Mouse (Mus musculus) hindbrain, embryonic 13.5 days (tissue): ENCODE results near the gene Ap3b1. TPM values are rescaled to one million over a fixed set of nuclear protein-coding genes. Genes with fewer than 3 reads are reported as not detected.
"Not testable (repeated sequence)": the region's sequence is repeated elsewhere in the genome, so short reads cannot be mapped to it uniquely, and the experiment has no call there.

Experiments used
- ATAC-seq: fragments of 200-750 bp; cut with Nextera tagmentation; 2 replicates; pipeline ENCODE4 v1.8.0; 2017; ENCODE audit warnings: moderate TSS enrichment; ENCODE audit not compliant: low FRiP score
- H3K27ac ChIP-seq: fragments of 300-500 bp; sonication (generic); 2 replicates; pipeline ENCODE4 v1.5.1; 2015; ENCODE audit warnings: inconsistent platforms, mild to moderate bottlenecking, moderate library complexity
- H3K27me3 ChIP-seq: fragments of 300-500 bp; sonication (generic); 2 replicates; pipeline ENCODE4 v1.6.1; 2015; ENCODE audit warnings: mild to moderate bottlenecking, inconsistent platforms
- H3K36me3 ChIP-seq: fragments of 300-500 bp; sonication (generic); 2 replicates; pipeline ENCODE4 v1.6.1; 2015; ENCODE audit warnings: mild to moderate bottlenecking, inconsistent platforms
- H3K4me1 ChIP-seq: fragments of 300-500 bp; sonication (generic); replicated peaks from 2 replicates; pipeline ENCODE4 v1.6.1; 2015; ENCODE audit warnings: inconsistent platforms
- H3K4me2 ChIP-seq: fragments of 300-500 bp; sonication (generic); 2 replicates; pipeline ENCODE4 v1.6.1; 2015; ENCODE audit warnings: inconsistent platforms, mild to moderate bottlenecking, moderate library complexity
- H3K4me3 ChIP-seq: fragments of 300-500 bp; sonication (generic); 2 replicates; pipeline ENCODE4 v1.5.1; 2015; ENCODE audit warnings: mild to moderate bottlenecking, inconsistent platforms
- H3K9ac ChIP-seq: fragments of 300-500 bp; sonication (generic); 2 replicates; pipeline ENCODE4 v1.6.1; 2015; ENCODE audit warnings: mild to moderate bottlenecking, inconsistent platforms
- H3K9me3 ChIP-seq: fragments of 300-500 bp; sonication (generic); 2 replicates; pipeline ENCODE4 v1.6.1; 2016; ENCODE audit warnings: inconsistent platforms
- WGBS: fragments of 180-500 bp; shearing (Covaris S2); methylation state at CpG from one replicate; pipeline ENCODE4 v1.1.7; 2015; 5-methylcytosine and 5-hydroxymethylcytosine counted together
- polyA plus RNA-seq: library from polyadenylated mRNA; unstranded; fragments of >200 nt; fragmentation: Nextera tagmentation; extraction: Ambion mirVana; gene quantifications from 2 replicates; pipeline ENCODE4 v1.2.1, GENCODE M21; 2015

The Ap3b1 gene
- polyA plus RNA-seq, 1 experiment from 2014 or later, result 31.6 TPM

DNA sequence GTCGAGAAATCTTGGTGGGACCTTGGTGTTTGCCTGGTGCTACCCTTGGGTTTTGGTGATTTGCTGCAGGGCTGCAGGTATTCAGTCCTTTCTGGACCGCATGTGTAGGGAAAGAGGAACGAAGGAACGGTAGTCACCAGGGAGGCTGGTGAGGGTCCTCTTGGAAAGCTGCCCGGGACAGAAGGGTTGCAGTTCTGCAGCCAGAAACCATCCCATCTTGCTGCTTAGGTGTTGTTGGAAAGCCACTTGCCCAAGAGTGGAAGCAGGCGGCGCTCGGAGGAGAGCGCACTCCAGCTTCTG is 709 bp upstream of the Ap3b1 start:
- ATAC-seq, result peak; percentile 53; the same call in 1 of the 2 replicates
- no peaks in the 10 kb centered on the region for H3K27me3 ChIP-seq
- peak overlapping the region; percentile 88 for H3K27ac ChIP-seq
- WGBS, result 2% methylated on average over 9 of the region's 9 CpGs
- H3K9me3 ChIP-seq, result no peaks in the 10 kb centered on the region
- H3K9ac ChIP-seq, result peak overlapping the region; percentile 87
- H3K4me2 ChIP-seq, result peak overlapping the region; percentile 91
- no peaks in the 10 kb centered on the region for H3K36me3 ChIP-seq
- peaks cover 19% of the 10 kb centered on the region for H3K4me1 ChIP-seq
- peak overlapping the region; percentile 85 for H3K4me3 ChIP-seq

DNA sequence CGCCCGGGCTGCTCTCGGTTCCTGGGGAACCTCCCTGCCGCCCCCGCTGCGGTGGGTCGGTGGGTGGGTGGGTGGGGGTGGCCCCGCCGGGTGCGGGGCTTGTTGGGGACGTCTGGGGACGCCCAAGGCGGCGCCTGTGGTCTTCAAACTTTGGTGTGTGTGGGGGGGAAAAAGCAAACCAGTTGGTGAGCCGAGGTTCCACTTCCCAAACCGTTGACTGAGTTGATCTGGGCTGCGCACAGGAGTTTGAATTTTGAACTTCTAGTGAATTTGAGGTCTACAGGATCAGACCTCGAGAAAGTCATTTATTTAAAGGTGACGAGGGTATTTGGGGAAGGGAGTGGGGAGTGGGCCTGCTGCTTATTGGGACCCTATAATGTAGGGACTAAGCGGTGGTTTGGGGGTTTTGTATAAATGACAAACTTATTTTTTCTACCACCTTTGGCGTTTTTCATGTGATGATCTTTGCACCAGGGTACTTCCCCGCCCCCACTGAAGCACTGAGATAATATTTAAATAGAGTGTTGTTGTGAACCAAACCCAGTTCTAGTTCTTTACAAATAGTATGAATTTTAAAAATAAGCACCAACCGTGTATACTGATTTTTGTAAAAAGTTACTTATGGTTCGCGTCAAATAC is 641 bp downstream of the Ap3b1 start:
- H3K27me3 ChIP-seq, result no peaks in the 10 kb centered on the region
- peak; percentile 47; the same call in 1 of the 2 replicates for ATAC-seq
- peaks cover 19% of the 10 kb centered on the region for H3K4me1 ChIP-seq
- H3K9ac ChIP-seq, result peak overlapping the region; percentile 87
- no peaks in the 10 kb centered on the region for H3K9me3 ChIP-seq
- H3K36me3 ChIP-seq, result no peaks in the 10 kb centered on the region
- 17% methylated on average over 25 of the region's 25 CpGs for WGBS
- peak overlapping the region; percentile 85 for H3K4me3 ChIP-seq
- peak overlapping the region; percentile 88 for H3K27ac ChIP-seq
- peak overlapping the region; percentile 91 for H3K4me2 ChIP-seq

DNA sequence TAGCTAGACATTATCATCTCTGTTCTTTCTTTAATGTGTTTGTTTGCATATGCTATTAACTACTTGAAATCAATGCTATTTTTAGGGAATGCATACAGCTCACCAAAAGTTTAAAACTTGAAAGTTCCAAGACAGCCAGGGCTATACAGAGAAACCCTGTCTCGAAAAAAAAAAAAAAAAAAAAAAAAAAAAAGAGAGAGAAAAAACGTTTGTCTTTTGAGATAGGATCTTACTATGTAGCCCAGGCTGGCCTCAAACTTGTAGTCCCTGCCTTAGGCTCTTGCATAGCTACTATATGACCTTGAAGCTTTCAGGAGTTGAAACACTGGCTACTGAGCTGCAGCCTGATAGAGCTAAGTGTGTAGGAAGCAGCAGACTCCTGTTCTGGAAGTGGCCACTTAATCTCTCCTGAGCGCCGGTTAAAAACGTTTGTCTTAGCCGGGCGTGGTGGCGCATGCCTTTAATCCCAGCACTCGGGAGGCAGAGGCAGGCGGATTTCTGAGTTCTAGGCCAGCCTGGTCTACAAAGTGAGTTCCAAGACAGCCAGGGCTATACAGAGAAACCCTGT is 2.3 kb downstream of the Ap3b1 start:
- not testable (repeated sequence) for ATAC-seq, H3K27me3 ChIP-seq, H3K27ac ChIP-seq, H3K4me3 ChIP-seq, H3K4me2 ChIP-seq, H3K9ac ChIP-seq, H3K36me3 ChIP-seq, H3K9me3 ChIP-seq
- 95% methylated on average over 10 of the region's 10 CpGs for WGBS
- peaks cover 19% of the 10 kb centered on the region for H3K4me1 ChIP-seq

DNA sequence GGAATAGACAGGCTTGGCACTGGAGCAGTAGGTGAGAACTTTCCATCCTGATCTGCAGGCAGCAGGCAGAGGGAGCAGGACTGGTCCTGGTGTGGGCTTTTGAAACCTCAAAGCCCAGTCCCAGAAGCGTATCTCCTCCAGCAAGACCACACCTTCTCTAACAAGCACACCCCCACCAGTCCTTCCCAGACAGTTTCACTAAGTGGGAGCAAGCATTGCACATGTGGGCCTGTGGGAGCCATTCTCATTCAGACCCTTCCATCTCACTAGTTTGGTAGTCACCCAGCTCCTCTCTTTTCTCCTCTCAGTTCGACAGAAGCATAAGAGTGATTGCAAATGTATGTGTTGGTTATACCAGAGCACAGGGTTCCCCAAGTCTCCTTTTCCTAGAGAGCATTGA is 5.6 kb downstream of the Ap3b1 start:
- 90% methylated on average over 2 of the region's 2 CpGs for WGBS
- H3K27me3 ChIP-seq, result no peaks in the 10 kb centered on the region
- H3K4me2 ChIP-seq, result no peak overlapping the region
- H3K27ac ChIP-seq, result no peak overlapping the region
- H3K36me3 ChIP-seq, result no peaks in the 10 kb centered on the region
- no peak for ATAC-seq
- no peaks in the 10 kb centered on the region for H3K9me3 ChIP-seq
- H3K4me1 ChIP-seq, result peaks cover 11% of the 10 kb centered on the region
- no peak overlapping the region for H3K4me3 ChIP-seq
- no peak overlapping the region for H3K9ac ChIP-seq

DNA sequence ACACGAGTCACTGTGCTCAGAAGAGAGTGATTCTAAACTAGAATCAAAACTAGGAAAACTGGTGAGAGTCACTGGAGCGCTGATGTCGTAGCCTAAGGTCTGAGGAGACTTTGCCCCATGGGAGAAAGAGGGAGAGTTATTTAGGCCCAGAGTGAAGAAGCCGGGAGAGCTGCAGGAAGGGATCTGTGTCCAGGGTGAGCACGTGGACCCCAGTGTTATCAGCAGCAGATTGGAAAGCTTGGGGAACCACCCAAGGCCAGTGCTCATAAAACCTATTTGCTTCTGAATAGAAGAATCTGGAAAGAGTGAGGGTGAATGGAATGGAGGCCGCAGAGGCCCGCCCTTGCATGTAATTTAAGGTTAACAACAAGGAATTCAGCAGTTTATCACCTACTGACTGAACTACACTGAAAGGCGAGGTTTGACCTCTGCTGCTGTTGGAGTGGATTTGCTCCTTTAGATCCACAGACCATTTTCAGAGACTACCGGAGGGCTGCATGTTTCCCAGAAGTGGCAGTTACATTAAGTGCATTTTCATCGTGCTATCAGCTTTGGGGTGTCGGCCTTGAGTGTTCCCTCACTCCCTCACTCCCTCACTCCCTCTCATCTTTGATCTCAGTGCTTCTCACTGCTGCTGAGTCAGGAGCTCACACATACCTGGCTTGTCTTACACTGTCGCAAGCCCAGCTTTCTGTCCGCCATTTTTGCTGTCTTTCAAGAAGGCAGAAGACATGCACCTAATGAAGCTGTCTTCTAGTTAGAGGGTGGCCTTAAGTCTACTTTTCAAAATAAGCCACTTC is 6.5 kb downstream of the Ap3b1 start:
- Histone ChIP-seq H3K9me3 (no peaks in the 10 kb centered on the region), H3K27ac (no peak overlapping the region), H3K4me1 (peaks cover 4% of the 10 kb centered on the region; the same call in 1 of the 2 replicates), H3K4me2 (no peak overlapping the region), H3K4me3 (no peak overlapping the region), H3K9ac (no peak overlapping the region), H3K27me3 (no peaks in the 10 kb centered on the region), H3K36me3 (no peaks in the 10 kb centered on the region; the same call in 1 of the 2 replicates)
- WGBS, result 83% methylated on average over 13 of the region's 13 CpGs
- ATAC-seq, result no peak

DNA sequence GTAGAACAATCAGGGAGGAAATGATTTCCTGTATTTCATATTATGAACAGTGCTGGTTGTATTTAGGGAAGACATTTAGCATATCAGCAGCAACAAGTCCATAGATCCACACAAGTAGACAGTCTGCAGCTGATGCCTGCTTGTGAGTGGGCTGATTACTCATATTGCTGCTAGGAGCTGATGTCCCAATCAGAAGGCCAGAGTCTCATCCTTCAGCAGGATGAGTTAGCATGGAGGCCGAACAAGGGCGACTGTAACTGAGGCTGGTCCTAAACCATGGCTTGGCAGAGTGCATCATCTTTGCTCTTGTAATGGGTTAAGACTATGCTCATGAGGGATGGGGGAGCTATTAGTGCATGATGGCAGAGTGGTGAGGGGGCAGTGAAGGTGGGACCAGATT is 9.1 kb downstream of the Ap3b1 start:
- no peak overlapping the region for H3K9ac ChIP-seq
- H3K27ac ChIP-seq, result no peak overlapping the region
- H3K4me3 ChIP-seq, result no peak overlapping the region
- H3K9me3 ChIP-seq, result no peaks in the 10 kb centered on the region
- no peaks in the 10 kb centered on the region; the same call in 1 of the 2 replicates for H3K4me1 ChIP-seq
- no peaks in the 10 kb centered on the region for H3K27me3 ChIP-seq
- ATAC-seq, result no peak
- 95% methylated on average over 2 of the region's 2 CpGs for WGBS
- no peak overlapping the region for H3K4me2 ChIP-seq
- H3K36me3 ChIP-seq, result no peaks in the 10 kb centered on the region; the same call in 1 of the 2 replicates

DNA sequence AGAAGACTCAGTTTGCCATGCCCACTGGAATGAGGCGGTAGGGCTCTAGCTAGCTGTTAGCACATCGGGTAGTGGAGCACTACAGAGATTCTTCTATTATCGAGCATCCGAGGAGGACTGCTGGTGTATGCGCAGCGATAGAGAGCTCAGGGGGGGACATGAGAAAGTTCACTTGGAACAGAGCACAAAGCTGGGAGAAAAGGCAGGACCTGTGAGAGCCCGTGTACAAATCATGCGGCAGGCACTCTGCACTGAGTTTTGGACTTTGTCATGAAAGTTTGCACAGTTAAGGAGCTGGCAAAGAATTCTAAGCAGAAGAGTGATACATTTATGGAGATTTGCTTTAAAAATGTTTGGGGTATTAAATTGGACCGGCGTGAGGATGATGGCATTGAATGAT is 11.8 kb downstream of the Ap3b1 start:
- H3K9ac ChIP-seq, result no peak overlapping the region
- H3K4me3 ChIP-seq, result no peak overlapping the region
- no peak overlapping the region for H3K4me2 ChIP-seq
- WGBS, result 95% methylated on average over 10 of the region's 10 CpGs
- H3K9me3 ChIP-seq, result no peaks in the 10 kb centered on the region
- H3K36me3 ChIP-seq, result no peaks in the 10 kb centered on the region; the same call in 1 of the 2 replicates
- no peaks in the 10 kb centered on the region; the same call in 1 of the 2 replicates for H3K4me1 ChIP-seq
- ATAC-seq, result no peak
- H3K27me3 ChIP-seq, result no peaks in the 10 kb centered on the region
- no peak overlapping the region for H3K27ac ChIP-seq

DNA sequence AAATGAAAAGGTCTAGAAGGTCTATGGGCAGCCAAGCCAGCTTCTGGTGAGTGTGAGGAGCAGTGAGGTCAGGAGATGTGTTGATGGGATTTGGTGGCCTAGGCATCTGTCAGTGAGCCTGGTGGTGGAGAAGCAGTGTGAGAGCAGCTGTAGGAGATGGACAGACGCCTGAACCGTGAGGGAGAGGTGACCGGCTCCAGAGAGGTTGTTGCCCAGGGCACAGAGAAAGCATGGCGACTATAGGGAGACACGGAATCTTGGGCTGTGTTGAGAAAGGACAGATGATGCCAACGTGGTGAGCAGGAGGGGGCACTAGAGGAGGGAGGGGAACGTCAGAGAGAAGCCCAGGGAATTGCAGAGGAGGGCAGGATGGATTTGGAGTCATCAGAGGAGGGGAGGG is 13.3 kb downstream of the Ap3b1 start:
- H3K27ac ChIP-seq, result no peak overlapping the region
- no peak for ATAC-seq

DNA sequence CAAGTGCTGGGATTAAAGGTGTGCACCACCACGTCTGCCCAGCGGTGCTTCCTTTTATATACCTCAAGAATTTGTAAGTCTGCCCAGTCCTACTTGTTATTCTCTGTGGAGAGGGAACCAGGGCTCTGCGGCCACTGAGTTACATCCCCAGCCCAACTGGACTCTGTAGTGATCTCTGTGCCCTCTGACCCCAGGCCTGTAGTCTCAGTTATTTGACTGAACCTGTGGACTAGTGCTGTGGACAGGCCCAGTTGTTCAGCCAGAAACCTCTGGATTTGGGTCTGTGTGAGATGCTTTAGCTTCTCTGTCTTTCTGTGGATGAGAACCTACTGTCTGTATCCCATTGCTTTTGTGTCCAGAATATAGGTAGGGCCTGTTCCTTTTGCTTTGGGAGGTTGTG is 15.4 kb downstream of the Ap3b1 start:
- Histone ChIP-seq H3K27ac (no peak overlapping the region), H3K4me2 (no peak overlapping the region), H3K4me1 (peaks cover 12% of the 10 kb centered on the region), H3K27me3 (no peaks in the 10 kb centered on the region), H3K9me3 (no peaks in the 10 kb centered on the region), H3K4me3 (no peak overlapping the region), H3K9ac (no peak overlapping the region), H3K36me3 (no peaks in the 10 kb centered on the region; the same call in 1 of the 2 replicates)
- 96% methylated on average over 3 of the region's 3 CpGs for WGBS
- ATAC-seq, result no peak

More for the DNA sequence above, 13.3 kb downstream of the Ap3b1 start:
- Histone ChIP-seq H3K9me3 (no peaks in the 10 kb centered on the region), H3K9ac (no peak overlapping the region), H3K4me3 (no peak overlapping the region), H3K4me1 (no peaks in the 10 kb centered on the region; the same call in 1 of the 2 replicates), H3K36me3 (no peaks in the 10 kb centered on the region; the same call in 1 of the 2 replicates), H3K4me2 (no peak overlapping the region), H3K27me3 (no peaks in the 10 kb centered on the region)
- WGBS, result 67% methylated on average over 7 of the region's 7 CpGs

DNA sequence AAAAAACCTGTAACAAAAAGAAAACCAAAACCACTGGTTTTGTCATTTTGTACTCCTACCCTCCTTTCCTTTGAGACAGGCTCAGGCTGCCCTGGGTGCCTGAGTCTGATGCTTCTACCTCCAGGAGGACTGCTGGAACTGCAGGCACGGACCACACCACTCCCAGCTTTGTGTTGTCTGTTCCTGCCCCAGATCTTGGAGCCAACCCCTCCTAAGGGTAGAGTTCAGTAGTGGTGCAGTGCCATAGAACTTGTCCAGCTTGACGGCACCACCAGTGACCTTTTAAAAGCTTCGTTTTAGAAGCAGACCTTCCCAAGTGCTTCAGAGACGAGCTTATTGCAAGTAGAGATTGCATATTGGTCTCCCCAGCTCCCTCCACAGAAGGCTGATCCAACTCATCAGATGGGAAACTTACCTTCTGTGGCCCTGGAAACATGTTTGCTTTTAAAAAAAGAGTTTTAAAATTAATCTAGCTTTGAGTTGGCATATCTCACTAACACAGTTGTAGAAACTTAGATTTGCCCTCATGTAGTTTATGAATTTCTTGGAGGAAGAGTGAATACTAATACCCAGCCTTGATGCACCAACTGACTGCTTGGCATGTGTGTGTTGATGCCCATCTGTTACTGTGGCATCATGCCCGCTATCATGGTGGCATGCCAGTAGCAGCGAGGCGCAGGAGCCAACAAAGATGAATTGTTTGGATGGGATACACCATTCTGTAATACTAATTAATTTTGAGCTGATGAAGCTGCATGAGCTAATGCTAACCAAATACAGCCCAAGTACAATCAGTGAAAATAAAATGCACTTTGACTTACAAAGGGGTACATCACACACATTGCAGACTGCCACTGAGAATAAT is 17.0 kb downstream of the Ap3b1 start:
- H3K27me3 ChIP-seq, result no peaks in the 10 kb centered on the region
- ATAC-seq, result peak; percentile 58
- no peaks in the 10 kb centered on the region for H3K9me3 ChIP-seq
- peak overlapping the region; percentile 71 for H3K27ac ChIP-seq
- H3K4me2 ChIP-seq, result no peak overlapping the region
- peaks cover 20% of the 10 kb centered on the region for H3K4me1 ChIP-seq
- 78% methylated on average over 7 of the region's 7 CpGs for WGBS
- H3K4me3 ChIP-seq, result no peak overlapping the region
- no peak overlapping the region for H3K9ac ChIP-seq
- no peaks in the 10 kb centered on the region for H3K36me3 ChIP-seq

DNA sequence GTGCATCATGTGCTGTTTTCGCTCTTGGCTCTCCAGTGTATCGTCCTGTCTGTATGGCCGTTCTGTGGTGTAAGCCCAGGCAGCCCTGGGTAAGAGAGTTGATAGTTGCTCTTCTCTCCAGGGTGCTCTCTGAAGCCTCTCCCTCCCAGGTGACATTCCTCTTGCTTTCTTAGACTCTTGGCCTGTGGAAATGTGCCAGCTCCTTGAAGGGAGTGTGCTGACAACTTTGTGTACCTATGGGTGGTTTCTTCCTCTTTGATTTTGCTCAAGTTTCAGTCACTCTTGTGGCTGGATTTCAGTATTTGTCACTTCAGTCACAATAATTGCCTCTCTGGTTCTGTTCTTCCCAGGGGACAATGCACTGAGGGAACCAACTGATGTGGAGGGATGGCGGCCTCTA is 20.2 kb downstream of the Ap3b1 start:
- no peak for ATAC-seq
- Histone ChIP-seq H3K27me3 (no peaks in the 10 kb centered on the region), H3K9ac (no peak overlapping the region), H3K4me1 (peaks cover 20% of the 10 kb centered on the region), H3K4me2 (no peak overlapping the region), H3K36me3 (no peaks in the 10 kb centered on the region), H3K4me3 (no peak overlapping the region), H3K27ac (peak overlapping the region; percentile 30; the same call in 1 of the 2 replicates), H3K9me3 (no peaks in the 10 kb centered on the region)
- 83% methylated on average over 4 of the region's 4 CpGs for WGBS

DNA sequence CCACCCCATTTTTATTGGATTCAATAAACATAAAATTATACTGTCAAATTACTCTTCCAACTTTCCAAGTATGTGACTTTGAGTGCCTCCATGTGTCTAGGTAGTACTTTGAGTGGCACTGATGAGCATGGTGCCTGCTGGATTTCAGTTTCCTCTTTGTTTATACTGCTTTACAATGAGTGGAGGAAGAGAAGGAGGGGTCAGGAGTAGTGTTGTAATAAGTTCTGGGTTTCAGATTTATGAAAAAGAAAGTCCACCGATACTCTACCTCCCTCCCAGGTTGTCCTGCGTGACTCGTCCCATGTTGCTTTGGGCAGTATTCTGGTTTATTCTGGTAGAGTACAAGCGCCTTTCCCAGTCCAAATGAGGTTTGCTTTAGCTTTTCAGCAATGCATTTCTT is 22.7 kb downstream of the Ap3b1 start:
- 91% methylated on average over 4 of the region's 4 CpGs for WGBS
- no peaks in the 10 kb centered on the region for H3K9me3 ChIP-seq
- ATAC-seq, result no peak; the same call in 1 of the 2 replicates

More for the DNA sequence above, 22.7 kb downstream of the Ap3b1 start:
- H3K36me3 ChIP-seq, result no peaks in the 10 kb centered on the region
- no peak overlapping the region for H3K27ac ChIP-seq
- H3K27me3 ChIP-seq, result no peaks in the 10 kb centered on the region
- H3K9ac ChIP-seq, result no peak overlapping the region
- H3K4me3 ChIP-seq, result no peak overlapping the region
- H3K4me2 ChIP-seq, result no peak overlapping the region
- peaks cover 20% of the 10 kb centered on the region for H3K4me1 ChIP-seq
